Mouse (Mus musculus) neural tube, embryonic 13.5 days (tissue): Measurements from ENCODE around the gene Orai3. TPM values are rescaled to one million over a fixed set of nuclear protein-coding genes. Genes with fewer than 3 reads are reported as not detected.
A peak's percentile ranks its signal among the peaks of the same experiment; 100 is the strongest.
"Not testable (repeated sequence)": the region's sequence is repeated elsewhere in the genome, so short reads cannot be mapped to it uniquely, and the experiment has no call there.

Experiments
- ATAC-seq: fragments of 200-750 bp; cut with Nextera tagmentation; 2 replicates; pipeline ENCODE4 v1.8.0; 2017; ENCODE audit warnings: low read depth, mild to moderate bottlenecking, moderate TSS enrichment, moderate library complexity
- H3K27ac ChIP-seq: fragments of 300-500 bp; sonication (generic); replicated peaks from 2 replicates; pipeline ENCODE4 v1.5.1; 2015; ENCODE audit warnings: moderate library complexity, mild to moderate bottlenecking, inconsistent platforms
- H3K27me3 ChIP-seq: fragments of 300-500 bp; sonication (generic); 2 replicates; pipeline ENCODE4 v1.6.1; 2015; ENCODE audit warnings: mild to moderate bottlenecking, inconsistent platforms
- H3K36me3 ChIP-seq: fragments of 300-500 bp; sonication (generic); 2 replicates; pipeline ENCODE4 v1.6.1; 2015; ENCODE audit warnings: mild to moderate bottlenecking, inconsistent platforms
- H3K4me1 ChIP-seq: fragments of 300-500 bp; sonication (generic); replicated peaks from 2 replicates; pipeline ENCODE4 v1.6.1; 2015; ENCODE audit warnings: inconsistent platforms
- H3K4me2 ChIP-seq: fragments of 300-500 bp; sonication (generic); 2 replicates; pipeline ENCODE4 v1.6.1; 2015; ENCODE audit warnings: inconsistent platforms, mild to moderate bottlenecking, moderate library complexity
- H3K4me3 ChIP-seq: fragments of 300-500 bp; sonication (generic); 2 replicates; pipeline ENCODE4 v1.5.1; 2015; ENCODE audit warnings: mild to moderate bottlenecking, inconsistent platforms
- H3K9ac ChIP-seq: fragments of 300-500 bp; sonication (generic); 2 replicates; pipeline ENCODE4 v1.6.1; 2015; ENCODE audit warnings: moderate library complexity, mild to moderate bottlenecking, inconsistent platforms
- H3K9me3 ChIP-seq: fragments of 300-500 bp; sonication (generic); 2 replicates; pipeline ENCODE4 v1.6.1; 2016; ENCODE audit warnings: inconsistent platforms
- WGBS: fragments of 180-500 bp; shearing (Covaris S2); methylation state at CpG from one replicate; pipeline ENCODE4 v1.1.7; 2015; 5-methylcytosine and 5-hydroxymethylcytosine counted together
- polyA plus RNA-seq: library from polyadenylated mRNA; unstranded; fragments of >200 nt; fragmentation: Nextera tagmentation; extraction: Ambion mirVana; gene quantifications from 2 replicates; pipeline ENCODE4 v1.2.1, GENCODE M21; 2015

Orai3 gene
- polyA plus RNA-seq, 1 experiment from 2014 or later, result 9.7 TPM

DNA sequence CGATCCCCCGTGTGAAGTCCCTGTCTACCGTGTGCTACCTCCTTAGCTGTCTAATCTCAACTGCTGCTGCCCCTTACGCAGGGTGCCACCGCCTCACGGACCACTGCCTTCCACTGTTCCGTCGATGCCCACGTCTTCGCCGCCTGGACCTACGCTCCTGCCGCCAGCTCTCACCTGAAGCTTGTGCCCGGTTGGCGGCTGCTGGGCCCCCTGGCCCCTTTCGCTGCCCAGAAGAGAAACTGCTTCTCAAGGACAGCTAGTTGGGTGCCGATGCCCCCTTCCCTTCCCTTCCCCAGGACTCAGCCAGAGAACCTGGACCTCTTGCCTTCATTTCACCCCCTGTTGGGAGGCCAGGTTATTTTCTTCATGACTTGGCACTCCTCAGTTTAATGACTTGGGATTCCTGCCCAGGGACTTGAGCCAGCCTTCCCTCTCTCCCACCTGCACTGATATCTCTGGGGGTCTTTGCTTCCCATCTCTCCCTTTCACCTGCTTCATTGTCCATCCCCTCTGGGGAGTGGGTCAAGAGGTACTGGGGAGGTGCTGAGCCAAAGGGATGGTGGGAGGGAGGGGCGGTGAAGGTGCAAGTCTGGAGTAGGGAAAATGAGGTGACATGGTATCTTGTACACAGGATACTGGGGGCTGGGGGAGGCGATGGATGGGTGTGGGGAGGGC, 1.8 kb upstream of the Orai3 start:
- Histone ChIP-seq H3K9ac (no peak overlapping the region), H3K27me3 (no peaks in the 10 kb centered on the region), H3K4me1 (peaks cover 31% of the 10 kb centered on the region), H3K36me3 (peaks cover 57% of the 10 kb centered on the region), H3K27ac (no peak overlapping the region), H3K4me3 (no peak overlapping the region), H3K9me3 (no peaks in the 10 kb centered on the region), H3K4me2 (no peak overlapping the region)
- WGBS, result 96% methylated on average over 19 of the region's 19 CpGs
- no peak for ATAC-seq

DNA sequence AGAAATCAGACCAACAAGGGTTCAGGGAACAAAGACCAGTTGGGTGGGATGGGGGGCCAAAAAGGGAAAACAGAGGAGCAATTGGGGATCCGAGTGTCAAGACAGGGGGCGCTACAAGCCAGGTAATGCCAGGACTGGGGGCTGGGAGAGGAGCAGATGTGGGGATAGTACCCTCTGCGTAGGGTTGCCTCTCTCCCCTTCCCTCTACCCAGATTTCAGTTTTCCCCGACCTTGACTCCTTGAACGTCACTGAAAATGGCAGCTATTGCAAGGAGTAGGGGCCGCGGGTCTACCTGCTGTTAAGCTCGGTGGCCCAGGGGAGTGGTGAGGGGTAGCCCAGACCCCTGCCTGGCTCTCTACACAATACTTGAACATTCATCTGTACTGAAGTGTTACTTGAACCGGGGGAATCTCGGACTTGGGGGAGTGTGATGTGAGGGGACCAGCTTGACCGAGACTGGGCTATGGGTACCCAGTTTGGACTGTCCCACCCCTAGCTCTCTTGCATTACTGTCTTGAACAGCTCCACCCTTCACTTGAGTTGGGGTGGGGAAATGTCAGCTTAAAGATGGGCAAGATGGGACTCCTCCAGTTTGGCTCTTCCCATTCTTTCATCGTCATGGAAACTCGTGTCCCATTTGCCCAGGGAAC, 1.1 kb upstream of the Orai3 start:
- H3K36me3 ChIP-seq, result peaks cover 53% of the 10 kb centered on the region
- ATAC-seq, result peak; percentile 18
- no peaks in the 10 kb centered on the region for H3K9me3 ChIP-seq
- H3K4me1 ChIP-seq, result peaks cover 31% of the 10 kb centered on the region
- WGBS, result 51% methylated on average over 13 of the region's 13 CpGs
- H3K27ac ChIP-seq, result 0 out of 2 replicates have a peak overlapping the region, but pooled peaks have one; percentile 33
- peak overlapping the region; percentile 74 for H3K4me2 ChIP-seq
- H3K9ac ChIP-seq, result no peak overlapping the region
- no peaks in the 10 kb centered on the region for H3K27me3 ChIP-seq
- no peak overlapping the region; the same call in 1 of the 2 replicates for H3K4me3 ChIP-seq

DNA sequence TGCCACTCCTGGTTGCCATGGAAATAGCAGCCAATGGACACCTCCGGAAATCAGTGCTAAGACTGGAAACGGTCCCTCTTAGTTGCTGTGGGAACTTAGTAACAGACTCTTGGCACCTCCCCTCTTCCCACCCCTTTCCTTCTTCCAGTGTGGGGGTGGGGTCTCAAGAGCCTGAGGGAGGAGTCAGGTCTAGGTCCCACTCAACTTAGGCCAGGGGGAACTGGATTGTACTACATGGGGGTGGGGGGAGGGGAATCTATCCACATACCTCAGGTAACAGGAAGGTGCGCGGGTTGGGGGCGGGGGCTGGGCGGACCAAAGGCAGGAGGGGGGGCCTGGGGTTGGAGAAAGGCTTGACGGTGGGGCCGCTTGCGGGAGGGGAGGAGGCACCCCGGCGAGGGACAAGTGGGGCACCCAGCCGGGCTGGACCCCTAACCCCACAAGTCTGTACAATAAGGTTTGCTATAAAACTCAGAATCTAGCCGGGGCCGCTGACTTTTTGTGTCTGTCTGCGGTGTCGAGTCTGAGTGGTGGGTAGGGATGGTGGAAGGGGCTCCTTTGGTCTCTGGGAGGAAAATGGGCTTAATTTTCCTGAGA, 520 bp upstream of the Orai3 start:
- H3K4me2 ChIP-seq, result peak overlapping the region; percentile 74
- H3K27me3 ChIP-seq, result no peaks in the 10 kb centered on the region
- peak; percentile 83 for ATAC-seq
- WGBS, result under 1% methylated on average over 16 of the region's 16 CpGs
- H3K9ac ChIP-seq, result peak overlapping the region; percentile 80
- peaks cover 47% of the 10 kb centered on the region for H3K36me3 ChIP-seq
- peaks cover 31% of the 10 kb centered on the region for H3K4me1 ChIP-seq
- H3K4me3 ChIP-seq, result peak overlapping the region; percentile 48
- H3K9me3 ChIP-seq, result no peaks in the 10 kb centered on the region
- H3K27ac ChIP-seq, result peak overlapping the region; percentile 74

DNA sequence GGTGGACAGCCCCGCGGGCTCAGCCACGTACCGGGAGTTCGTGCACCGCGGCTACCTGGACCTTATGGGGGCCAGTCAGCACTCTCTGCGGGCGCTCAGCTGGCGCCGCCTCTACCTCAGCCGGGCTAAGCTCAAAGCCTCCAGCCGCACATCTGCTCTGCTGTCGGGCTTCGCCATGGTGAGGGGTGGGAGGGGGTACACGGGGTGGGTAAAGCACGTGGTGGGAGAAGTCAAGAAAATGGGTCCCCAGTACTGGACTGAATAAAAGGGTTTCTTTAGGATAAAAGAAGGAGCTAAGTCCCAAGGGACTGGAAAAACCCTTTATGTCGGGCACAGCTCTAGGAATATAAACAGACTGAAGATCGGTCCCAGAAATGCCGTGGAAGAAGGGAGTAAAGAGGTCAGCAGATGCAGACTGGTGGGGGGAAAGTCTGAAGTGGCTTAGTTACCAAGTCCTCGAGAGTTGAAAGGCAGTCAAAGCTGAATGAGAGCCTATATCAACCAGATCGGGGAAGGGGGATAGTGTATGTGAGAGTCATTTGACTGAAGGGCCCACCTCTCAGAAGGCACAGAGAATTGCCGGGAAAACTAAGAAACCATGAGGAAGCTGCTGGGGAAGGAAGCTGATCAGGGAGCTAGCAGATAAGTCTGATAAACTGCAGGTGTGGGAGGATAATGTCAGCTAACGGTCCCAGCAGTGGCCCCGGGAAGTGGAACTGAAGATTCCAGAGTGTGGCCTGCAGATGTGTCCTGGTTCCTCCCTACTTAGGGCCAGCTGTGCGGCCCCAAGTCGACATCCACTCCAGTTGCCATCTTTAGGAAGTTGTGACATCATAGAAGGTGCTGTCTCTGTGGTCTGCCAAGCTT, 657 bp downstream of the Orai3 start:
- 5% methylated on average over 27 of the region's 27 CpGs for WGBS

DNA sequence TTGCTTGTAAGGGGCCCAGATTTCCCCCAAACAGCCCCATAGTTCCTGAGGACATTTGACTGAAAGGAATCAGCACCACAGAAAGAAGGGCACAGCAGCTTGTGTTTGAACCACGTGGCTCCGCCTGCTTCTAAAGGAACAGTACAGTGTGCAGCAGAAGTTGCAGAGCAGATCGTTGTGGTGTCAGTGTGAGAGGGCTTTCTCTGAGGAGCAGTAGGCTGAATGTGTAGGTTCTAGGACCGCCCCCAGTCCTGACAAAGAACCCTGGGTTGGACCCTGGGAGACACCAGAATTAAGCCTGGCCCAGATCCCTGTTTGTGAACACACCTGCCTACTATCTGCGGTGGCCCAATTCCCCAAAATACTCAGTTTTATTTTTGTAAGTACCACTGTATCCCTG, 1.6 kb downstream of the Orai3 start:
- peaks cover 25% of the 10 kb centered on the region for H3K36me3 ChIP-seq
- H3K9me3 ChIP-seq, result no peaks in the 10 kb centered on the region
- peaks cover 38% of the 10 kb centered on the region for H3K4me1 ChIP-seq
- peak overlapping the region; percentile 48; the same call in 1 of the 2 replicates for H3K4me3 ChIP-seq
- no peaks in the 10 kb centered on the region for H3K27me3 ChIP-seq
- no peak overlapping the region for H3K27ac ChIP-seq
- H3K4me2 ChIP-seq, result peak overlapping the region; percentile 74; the same call in 1 of the 2 replicates
- WGBS, result 75% methylated on average over 5 of the region's 5 CpGs
- no peak for ATAC-seq
- H3K9ac ChIP-seq, result peak overlapping the region; percentile 80

More for the DNA sequence above, 657 bp downstream of the Orai3 start:
- no peaks in the 10 kb centered on the region for H3K27me3 ChIP-seq
- H3K4me1 ChIP-seq, result peaks cover 31% of the 10 kb centered on the region
- no peaks in the 10 kb centered on the region for H3K9me3 ChIP-seq
- peak; percentile 28 for ATAC-seq
- H3K4me3 ChIP-seq, result peak overlapping the region; percentile 48
- peak overlapping the region; percentile 80 for H3K9ac ChIP-seq
- peak overlapping the region; percentile 74 for H3K4me2 ChIP-seq
- peak overlapping the region; percentile 74 for H3K27ac ChIP-seq
- H3K36me3 ChIP-seq, result peaks cover 35% of the 10 kb centered on the region

DNA sequence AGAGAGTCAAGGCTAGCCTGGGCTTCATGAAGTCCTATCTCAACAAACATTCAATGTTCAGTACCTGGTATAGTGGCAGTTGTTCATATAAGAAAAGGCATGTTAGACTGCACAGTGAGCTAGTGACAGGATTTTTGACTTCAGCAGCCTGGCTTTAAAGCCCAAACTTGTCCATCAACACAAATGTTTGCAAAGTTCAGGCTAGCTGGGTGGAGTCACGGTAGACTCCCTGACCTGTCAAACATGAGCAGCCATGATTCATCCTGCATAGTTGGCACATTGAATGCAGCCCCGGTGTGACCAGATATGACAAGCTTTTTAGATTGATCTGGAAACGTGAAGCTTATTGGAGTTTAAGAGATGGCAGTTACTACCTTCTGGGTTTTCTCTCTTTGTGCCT, 2.5 kb downstream of the Orai3 start:
- ATAC-seq, result no peak
- Histone ChIP-seq H3K4me1 (peaks cover 38% of the 10 kb centered on the region), H3K27me3 (no peaks in the 10 kb centered on the region), H3K4me2 (no peak overlapping the region), H3K27ac (no peak overlapping the region), H3K4me3 (no peak overlapping the region), H3K9me3 (no peaks in the 10 kb centered on the region), H3K36me3 (peaks cover 17% of the 10 kb centered on the region), H3K9ac (no peak overlapping the region)
- WGBS, result 79% methylated on average over 3 of the region's 3 CpGs

DNA sequence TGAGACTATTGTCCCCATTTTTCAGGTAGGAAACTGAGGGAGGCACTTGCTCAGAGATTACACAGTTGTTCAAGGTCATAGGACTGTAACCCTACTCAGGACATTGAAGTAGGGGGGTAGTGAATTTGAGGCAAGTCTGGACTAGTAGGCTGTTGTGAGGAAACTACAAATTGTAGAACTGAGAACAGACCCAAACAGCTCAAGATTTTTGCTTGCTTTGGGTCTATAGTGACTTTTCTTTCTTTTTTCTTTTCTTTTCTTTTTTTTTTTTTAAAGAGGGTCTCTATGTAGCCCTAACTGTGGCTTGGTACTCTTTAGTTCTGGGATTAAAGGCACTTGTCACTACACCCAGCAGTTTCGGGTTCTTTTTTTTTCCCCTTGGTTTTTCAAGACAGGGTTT, 2.9 kb downstream of the Orai3 start:
- H3K4me1 ChIP-seq, result peaks cover 38% of the 10 kb centered on the region
- H3K9ac ChIP-seq, result no peak overlapping the region
- H3K4me2 ChIP-seq, result no peak overlapping the region
- H3K27me3 ChIP-seq, result no peaks in the 10 kb centered on the region
- 90% methylated on average over 1 of the region's 1 CpGs for WGBS
- no peaks in the 10 kb centered on the region for H3K9me3 ChIP-seq
- peaks cover 12% of the 10 kb centered on the region for H3K36me3 ChIP-seq
- no peak overlapping the region for H3K4me3 ChIP-seq
- no peak for ATAC-seq
- H3K27ac ChIP-seq, result no peak overlapping the region

DNA sequence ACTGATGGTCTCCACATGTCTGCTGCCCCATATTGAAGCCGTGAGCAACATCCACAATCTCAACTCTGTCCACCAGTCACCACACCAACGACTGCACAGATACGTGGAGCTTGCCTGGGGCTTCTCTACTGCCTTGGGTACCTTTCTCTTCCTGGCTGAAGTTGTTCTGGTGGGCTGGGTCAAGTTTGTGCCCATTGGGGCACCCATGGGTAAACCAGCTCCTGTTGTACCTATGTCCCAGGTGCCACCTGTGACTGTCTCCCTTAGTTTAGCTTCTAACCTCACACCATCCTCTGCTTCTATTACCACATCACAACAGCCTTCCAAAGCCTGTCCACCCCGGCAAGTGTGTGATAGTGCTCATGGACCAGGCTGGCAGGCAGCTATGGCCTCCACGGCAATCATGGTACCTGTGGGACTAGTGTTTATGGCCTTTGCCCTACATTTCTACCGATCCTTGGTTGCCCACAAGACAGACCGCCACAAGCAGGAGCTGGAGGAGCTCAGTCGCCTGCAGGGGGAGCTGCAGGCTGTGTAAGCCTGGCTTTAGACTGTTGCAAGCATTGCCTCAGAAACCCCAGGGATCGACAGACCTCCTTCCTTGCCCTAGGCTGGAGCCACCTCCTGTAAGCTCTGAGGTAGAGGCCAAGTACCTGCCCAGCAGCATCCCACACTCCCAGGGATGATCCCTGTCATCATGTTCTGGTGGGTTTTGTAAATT, 4.2 kb downstream of the Orai3 start:
- H3K36me3 ChIP-seq, result peaks cover 4% of the 10 kb centered on the region; the same call in 1 of the 2 replicates

DNA sequence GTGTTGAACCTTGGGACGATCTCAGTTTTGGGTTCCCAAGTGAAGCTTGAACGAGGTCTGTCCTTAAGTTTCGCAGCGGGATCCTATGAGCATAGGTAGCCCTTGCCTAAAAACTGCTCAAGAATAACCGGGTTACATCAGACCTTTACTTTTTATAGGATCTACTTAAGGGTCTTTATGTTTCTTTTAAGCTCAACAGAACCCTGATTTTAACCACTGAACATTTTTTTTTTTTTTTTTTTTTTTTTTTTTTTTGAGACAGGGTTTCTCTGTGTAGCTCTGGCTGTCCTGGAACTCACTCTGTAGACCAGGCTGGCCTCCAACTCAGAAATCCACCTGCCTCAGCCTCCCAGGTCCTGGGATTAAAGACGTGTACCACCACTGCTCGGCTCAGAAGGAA, 6.2 kb downstream of the Orai3 start:
- peak overlapping the region; percentile 95 for H3K27ac ChIP-seq
- 78% methylated on average over 7 of the region's 7 CpGs for WGBS

More for the DNA sequence above, 4.2 kb downstream of the Orai3 start:
- H3K4me2 ChIP-seq, result no peak overlapping the region
- H3K4me1 ChIP-seq, result peaks cover 41% of the 10 kb centered on the region
- 40% methylated on average over 9 of the region's 9 CpGs for WGBS
- no peaks in the 10 kb centered on the region for H3K9me3 ChIP-seq
- H3K4me3 ChIP-seq, result no peak overlapping the region
- no peak for ATAC-seq
- H3K27ac ChIP-seq, result no peak overlapping the region
- no peaks in the 10 kb centered on the region for H3K27me3 ChIP-seq
- no peak overlapping the region for H3K9ac ChIP-seq

DNA sequence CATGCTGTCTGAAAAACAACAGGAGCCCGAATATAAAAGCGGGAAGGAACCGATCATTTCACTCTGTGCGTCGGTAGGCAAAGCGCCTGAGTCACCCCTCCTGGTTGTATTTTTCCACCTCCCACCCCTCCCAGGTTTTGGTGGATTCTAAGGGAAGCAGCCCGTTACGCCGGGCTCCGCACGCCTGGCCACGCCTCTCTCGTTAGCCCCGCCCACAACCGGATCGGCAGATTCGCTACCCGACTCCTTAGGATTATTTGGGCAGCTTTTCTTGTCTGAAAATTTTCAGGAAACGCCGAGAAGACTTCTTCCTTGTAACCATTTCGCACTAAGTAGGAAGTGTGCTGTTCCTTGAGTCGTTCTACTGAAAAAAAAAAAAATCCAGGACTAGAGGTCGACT, 6.8 kb downstream of the Orai3 start, which contains the start of gene Setd1a:
TSS of gene Setd1a (plus strand) at position 245 of the 400 bp plus-strand sequence.
- Histone ChIP-seq H3K4me2 (peak within 1 kb of the TSS; percentile 91), H3K9ac (peak within 1 kb of the TSS; percentile 94), H3K9me3 (no peaks in the 10 kb centered on the region), H3K27me3 (no peaks in the 10 kb centered on the region), H3K4me3 (peak within 1 kb of the TSS; percentile 89), H3K36me3 (peaks cover 25% of the 10 kb centered on the region), H3K4me1 (peaks cover 22% of the 10 kb centered on the region), H3K27ac (peak within 1 kb of the TSS; percentile 95)
- ATAC-seq, result peak; percentile 76
- WGBS, result under 1% methylated on average over 23 of the region's 23 CpGs

More for the DNA sequence above, 6.2 kb downstream of the Orai3 start:
- Histone ChIP-seq H3K4me2 (peak overlapping the region; percentile 91), H3K4me3 (peak overlapping the region; percentile 89), H3K9ac (peak overlapping the region; percentile 94), H3K4me1 (peaks cover 25% of the 10 kb centered on the region), H3K36me3 (peaks cover 19% of the 10 kb centered on the region)
- not testable (repeated sequence) for H3K9me3 ChIP-seq, ATAC-seq, H3K27me3 ChIP-seq

DNA sequence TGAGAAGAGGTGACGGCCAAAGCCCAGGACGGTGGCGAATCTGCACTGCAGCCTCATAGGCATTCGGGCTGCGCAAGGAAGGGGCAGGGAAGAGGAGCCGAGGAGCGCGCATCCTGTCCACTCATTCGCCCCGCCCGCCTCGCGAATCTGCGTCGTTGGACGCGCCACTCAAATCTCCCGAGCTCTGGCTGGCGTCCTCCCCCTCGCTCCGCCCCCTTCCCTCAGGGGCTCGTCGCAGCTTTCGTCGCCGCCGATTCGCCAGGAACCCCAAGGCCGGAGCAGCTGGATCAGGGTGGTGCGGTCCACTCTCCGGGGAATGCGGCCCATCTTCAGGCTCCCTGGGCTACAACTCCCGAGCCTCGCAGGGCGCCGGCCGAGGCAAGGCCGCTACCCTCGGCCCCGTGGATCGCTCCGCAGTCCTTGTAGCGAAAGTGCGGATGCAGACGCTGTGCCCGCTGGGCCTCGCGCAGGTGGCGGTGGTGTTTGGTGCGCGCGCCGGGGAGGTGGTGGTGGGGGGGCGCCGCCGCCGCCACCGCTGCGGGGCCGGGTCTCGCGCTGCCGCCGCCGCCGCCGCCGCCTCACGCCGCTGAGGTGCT, 7.4 kb downstream of the Orai3 start:
- Histone ChIP-seq H3K9me3 (no peaks in the 10 kb centered on the region), H3K9ac (peak overlapping the region; percentile 94), H3K27me3 (no peaks in the 10 kb centered on the region), H3K27ac (peak overlapping the region; percentile 95), H3K4me1 (peaks cover 22% of the 10 kb centered on the region), H3K4me2 (peak overlapping the region; percentile 91), H3K36me3 (peaks cover 30% of the 10 kb centered on the region), H3K4me3 (peak overlapping the region; percentile 89)
- under 1% methylated on average over 62 of the region's 70 CpGs for WGBS
- ATAC-seq, result peak; percentile 92
